Mouse (Mus musculus) kidney, embryonic 16.5 days (tissue): ENCODE data around the gene Fuom. TPM values are rescaled to one million over a fixed set of nuclear protein-coding genes. Genes with fewer than 3 reads are reported as not detected.

ENCODE experiments used
- ATAC-seq: fragments of 200-750 bp; cut with Nextera tagmentation; 2 replicates; pipeline ENCODE4 v1.8.0; 2017; ENCODE audit warnings: moderate TSS enrichment; ENCODE audit not compliant: low FRiP score, low TSS enrichment
- H3K27ac ChIP-seq: fragments of 300-500 bp; sonication (generic); 2 replicates; pipeline ENCODE4 v1.5.1; 2014; ENCODE audit warnings: low read length
- H3K27me3 ChIP-seq: fragments of 300-500 bp; sonication (generic); 2 replicates; pipeline ENCODE4 v1.6.1; 2014; ENCODE audit warnings: low read length, control low read depth, mixed read lengths; ENCODE audit not compliant: insufficient read depth
- H3K36me3 ChIP-seq: fragments of 300-500 bp; sonication (generic); 2 replicates; pipeline ENCODE4 v1.6.1; 2014; ENCODE audit warnings: low read length, control low read depth, mixed read lengths; ENCODE audit not compliant: insufficient read depth
- H3K4me1 ChIP-seq: fragments of 300-500 bp; sonication (generic); 2 replicates; pipeline ENCODE4 v1.6.1; 2014; ENCODE audit warnings: low read length, control low read depth, mixed read lengths; ENCODE audit not compliant: insufficient read depth
- H3K4me2 ChIP-seq: fragments of 300-500 bp; sonication (generic); replicated peaks from 2 replicates; pipeline ENCODE4 v1.6.1; 2014; ENCODE audit warnings: low read depth, low read length
- H3K4me3 ChIP-seq: fragments of 300-500 bp; sonication (generic); 2 replicates; pipeline ENCODE4 v1.5.1; 2014; ENCODE audit warnings: mild to moderate bottlenecking, low read length
- H3K9ac ChIP-seq: fragments of 300-500 bp; sonication (generic); replicated peaks from 2 replicates; pipeline ENCODE4 v1.6.1; 2014; ENCODE audit warnings: low read length
- H3K9me3 ChIP-seq: fragments of 300-500 bp; sonication (generic); 2 replicates; pipeline ENCODE4 v1.6.1; 2016; ENCODE audit warnings: low read length, control low read depth
- WGBS: fragments of 180-500 bp; shearing (Covaris S2); extraction: QIAGEN DNeasy Blood & Tissue Kit; methylation state at CpG from one replicate; pipeline ENCODE4 v1.1.7; 2014; 5-methylcytosine and 5-hydroxymethylcytosine counted together
- polyA plus RNA-seq: library from polyadenylated mRNA; unstranded; fragments of >200 nt; fragmentation: Nextera tagmentation; extraction: Ambion mirVana; gene quantifications from 2 replicates; pipeline ENCODE4 v1.2.1, GENCODE M21; 2015

Fuom gene
- polyA plus RNA-seq, 1 experiment from 2014 or later: 41.3 TPM

- H3K36me3 ChIP-seq: no peaks in the 10 kb centered on the region
- H3K27me3 ChIP-seq: peaks cover 78% of the 10 kb centered on the region
- peak overlapping the region; percentile 70 for H3K4me2 ChIP-seq
- no peak overlapping the region for H3K27ac ChIP-seq
- under 1% methylated on average over 47 of the region's 47 CpGs for WGBS
- H3K4me1 ChIP-seq: peaks cover 21% of the 10 kb centered on the region
- H3K9ac ChIP-seq: peak overlapping the region; percentile 40
- H3K4me3 ChIP-seq: peak overlapping the region; percentile 38
- no peaks in the 10 kb centered on the region for H3K9me3 ChIP-seq
- peak; percentile 13; the same call in 1 of the 2 replicates for ATAC-seq
These were observed 41.1 kb downstream of the Fuom start for GRCm38 (mm10) chr7:140060936-140061831.

GRCm38 (mm10) chr7:140059601-140060000 lies 42.6 kb downstream of the Fuom start:
- ATAC-seq: no peak
- no peak overlapping the region for H3K27ac ChIP-seq

DNA sequence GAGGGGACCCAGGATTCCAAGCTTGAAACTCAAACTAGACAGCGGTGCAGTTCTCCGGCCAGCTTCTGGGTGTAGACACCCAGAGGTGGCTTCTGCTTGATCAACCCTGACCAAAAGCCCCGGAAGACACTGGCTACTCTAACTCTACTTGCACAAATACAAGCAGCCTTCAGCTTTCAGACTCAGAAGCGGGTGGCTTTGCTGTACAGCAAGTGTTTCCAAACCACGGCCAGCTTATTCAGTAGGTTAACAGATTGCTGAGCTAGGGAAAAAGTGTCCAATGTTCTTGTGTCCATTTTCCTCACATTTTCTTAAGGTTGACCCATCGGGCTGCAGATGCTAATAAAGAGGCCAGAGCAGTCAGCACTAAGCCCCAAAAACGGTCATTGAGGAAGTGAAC lies 43.7 kb downstream of the Fuom start:
- no peaks in the 10 kb centered on the region for H3K9me3 ChIP-seq
- H3K4me1 ChIP-seq: peaks cover 21% of the 10 kb centered on the region
- 16% methylated on average over 7 of the region's 7 CpGs for WGBS
- H3K27ac ChIP-seq: no peak overlapping the region
- H3K4me2 ChIP-seq: peak overlapping the region; percentile 77
- H3K27me3 ChIP-seq: peaks cover 86% of the 10 kb centered on the region
- H3K9ac ChIP-seq: peak overlapping the region; percentile 65
- no peak for ATAC-seq
- peak overlapping the region; percentile 52 for H3K4me3 ChIP-seq
- no peaks in the 10 kb centered on the region for H3K36me3 ChIP-seq

More at GRCm38 (mm10) chr7:140059601-140060000, 42.6 kb downstream of the Fuom start:
- no peaks in the 10 kb centered on the region for H3K36me3 ChIP-seq
- no peak overlapping the region for H3K4me3 ChIP-seq
- H3K4me2 ChIP-seq: no peak overlapping the region
- no peaks in the 10 kb centered on the region for H3K9me3 ChIP-seq
- H3K4me1 ChIP-seq: peaks cover 21% of the 10 kb centered on the region
- H3K9ac ChIP-seq: no peak overlapping the region
- H3K27me3 ChIP-seq: peaks cover 84% of the 10 kb centered on the region
- WGBS: 59% methylated on average over 4 of the region's 4 CpGs

GRCm38 (mm10) chr7:140057413-140058407 lies 44.5 kb downstream of the Fuom start:
- Histone ChIP-seq H3K4me1 (peaks cover 21% of the 10 kb centered on the region), H3K36me3 (no peaks in the 10 kb centered on the region), H3K27ac (no peak overlapping the region), H3K27me3 (peaks cover 90% of the 10 kb centered on the region), H3K9me3 (no peaks in the 10 kb centered on the region), H3K4me2 (peak overlapping the region; percentile 77), H3K9ac (peak overlapping the region; percentile 65), H3K4me3 (peak overlapping the region; percentile 52)
- 2% methylated on average over 52 of the region's 53 CpGs for WGBS
- peak; percentile 47 for ATAC-seq

GRCm38 (mm10) chr7:140054124-140054523 lies 48.1 kb downstream of the Fuom start:
- peaks cover 92% of the 10 kb centered on the region for H3K27me3 ChIP-seq
- no peaks in the 10 kb centered on the region for H3K9me3 ChIP-seq
- no peak for ATAC-seq
- no peak overlapping the region for H3K4me3 ChIP-seq
- 79% methylated on average over 4 of the region's 4 CpGs for WGBS
- no peak overlapping the region for H3K4me2 ChIP-seq
- H3K4me1 ChIP-seq: peaks cover 16% of the 10 kb centered on the region
- no peaks in the 10 kb centered on the region for H3K36me3 ChIP-seq
- H3K9ac ChIP-seq: no peak overlapping the region
- no peak overlapping the region for H3K27ac ChIP-seq

GRCm38 (mm10) chr7:140049115-140049689 lies 53.0 kb downstream of the Fuom start:
- Histone ChIP-seq H3K9ac (no peak overlapping the region), H3K4me2 (peak overlapping the region; percentile 62), H3K4me3 (peak overlapping the region; percentile 47), H3K9me3 (no peaks in the 10 kb centered on the region), H3K4me1 (peaks cover 22% of the 10 kb centered on the region), H3K27ac (no peak overlapping the region), H3K27me3 (peaks cover 96% of the 10 kb centered on the region), H3K36me3 (no peaks in the 10 kb centered on the region)
- WGBS: under 1% methylated on average over 34 of the region's 34 CpGs
- peak; percentile 65 for ATAC-seq

DNA sequence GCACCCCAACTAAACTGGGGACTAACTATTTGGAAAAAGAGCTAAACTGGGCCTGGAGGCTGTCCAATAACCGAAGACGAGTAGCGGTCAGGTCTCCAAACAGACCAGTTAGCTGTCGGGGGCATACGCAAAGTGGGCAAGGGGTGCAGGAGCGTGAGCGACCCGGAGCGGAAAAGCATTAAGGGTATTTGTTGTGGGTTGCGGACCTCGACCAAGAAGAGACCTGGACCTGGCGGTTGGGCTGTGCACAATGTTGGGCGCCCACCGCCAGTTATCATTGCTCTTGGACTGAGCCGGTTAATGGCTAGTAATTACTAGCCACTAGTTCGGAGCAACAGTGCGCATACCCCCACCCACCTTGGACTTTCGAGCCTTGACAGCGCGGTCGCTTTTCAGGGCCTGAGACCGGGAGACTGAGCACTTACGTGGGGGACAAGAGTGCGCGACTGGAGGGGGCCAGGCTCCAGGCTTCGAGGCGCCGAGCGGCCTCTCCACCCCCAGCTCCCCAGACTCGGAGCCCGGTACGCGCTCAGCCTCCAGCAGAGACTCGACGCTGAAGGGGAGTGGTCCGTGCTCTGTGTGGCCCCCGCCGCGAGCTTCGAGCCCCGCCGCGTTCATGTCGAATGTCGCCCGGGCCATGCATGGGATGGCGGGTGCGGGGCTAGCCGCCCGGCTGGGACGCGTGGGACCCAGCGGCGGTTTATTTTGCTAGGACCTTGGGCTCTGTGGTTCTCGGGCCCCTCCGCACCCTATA lies 53.7 kb downstream of the Fuom start, which contains the start of gene Msx3:
Gene Msx3, minus strand, starts transcription at position 729 of the 754 bp plus-strand sequence.
- H3K27ac ChIP-seq: no peak within 1 kb of the TSS
- H3K36me3 ChIP-seq: no peaks in the 10 kb centered on the region
- H3K4me1 ChIP-seq: peaks cover 22% of the 10 kb centered on the region
- H3K4me3 ChIP-seq: peak within 1 kb of the TSS; percentile 47
- H3K4me2 ChIP-seq: peak within 1 kb of the TSS; percentile 62
- no peak within 1 kb of the TSS for H3K9ac ChIP-seq
- WGBS: under 1% methylated on average over 56 of the region's 56 CpGs
- no peaks in the 10 kb centered on the region for H3K9me3 ChIP-seq
- H3K27me3 ChIP-seq: peaks cover 95% of the 10 kb centered on the region
- ATAC-seq: peak; percentile 54

DNA sequence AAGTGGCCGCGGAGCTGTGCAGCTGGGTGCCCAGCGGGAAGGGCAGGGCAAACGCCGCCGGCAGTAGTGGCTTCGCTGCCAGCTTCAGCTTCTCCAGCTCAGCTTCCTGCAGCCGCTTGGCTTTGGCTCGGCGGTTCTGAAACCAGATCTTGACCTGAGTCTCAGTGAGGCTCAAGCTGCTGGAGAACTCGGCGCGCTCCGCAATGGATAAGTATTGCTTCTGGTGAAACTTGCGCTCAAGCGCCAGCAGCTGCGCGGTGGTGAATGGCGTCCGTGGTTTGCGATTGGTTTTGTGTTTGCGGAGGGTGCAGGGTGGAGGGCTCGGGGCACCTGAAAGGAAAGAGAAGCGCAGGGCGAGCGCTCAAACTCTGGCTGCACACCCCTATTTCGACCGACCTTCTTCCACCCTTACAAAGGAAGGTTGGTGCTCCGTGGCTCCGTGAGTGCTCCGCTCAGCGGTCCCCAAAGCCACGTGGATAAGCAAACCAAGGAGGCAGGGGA lies 54.4 kb downstream of the Fuom start:
- Histone ChIP-seq H3K9me3 (no peaks in the 10 kb centered on the region), H3K4me1 (peaks cover 22% of the 10 kb centered on the region), H3K9ac (no peak overlapping the region), H3K36me3 (no peaks in the 10 kb centered on the region), H3K4me3 (peak overlapping the region; percentile 47), H3K27me3 (peaks cover 88% of the 10 kb centered on the region), H3K27ac (no peak overlapping the region), H3K4me2 (peak overlapping the region; percentile 62)
- ATAC-seq: no peak
- WGBS: under 1% methylated on average over 33 of the region's 33 CpGs
